Mouse (Mus musculus) MEL (cell line): ENCODE results near the gene Dnajb7. TPM values are rescaled to one million over a fixed set of nuclear protein-coding genes. Genes with fewer than 3 reads are reported as not detected.

Experiments
- DNase-seq: peaks from one replicate; pipeline ENCODE4 v3.0.0; 2011; ENCODE audit warnings: low read depth, low spot score
- H3K27ac ChIP-seq: 2 replicates; pipeline ENCODE4 v1.5.1; 2012; ENCODE audit warnings: low read depth, mild to moderate bottlenecking, control low read depth, low read length, moderate library complexity; ENCODE audit not compliant: control insufficient read depth
- H3K27me3 ChIP-seq, 2 experiments: fragments of 150-350 bp in 1 of 2; sonication (generic) in 1 of 2; 2 replicates each; pipeline ENCODE4 v1.6.1; 2012; ENCODE audit warnings: low read length in 2 of 2, mild to moderate bottlenecking in 2 of 2, improper control_type of control experiment in 1 of 2, moderate library complexity in 1 of 2; ENCODE audit not compliant: insufficient read depth in 2 of 2, control insufficient read depth in 1 of 2
- H3K36me3 ChIP-seq, 2 experiments: 2 replicates each; pipeline ENCODE4 v1.6.1; 2012 to 2014; ENCODE audit warnings: low read length in 2 of 2, improper control_type of control experiment in 1 of 2, inconsistent platforms in 1 of 2, mild to moderate bottlenecking in 1 of 2; ENCODE audit not compliant: insufficient read depth in 2 of 2, control insufficient read depth in 1 of 2
- H3K4me1 ChIP-seq, 2 experiments: fragments of 150-350 bp in 1 of 2; sonication (generic) in 1 of 2; 2 replicates each; pipeline ENCODE4 v1.6.1; 2012; ENCODE audit warnings: low read length in 2 of 2, improper control_type of control experiment in 1 of 2, mild to moderate bottlenecking in 1 of 2; ENCODE audit not compliant: insufficient read depth in 2 of 2, control insufficient read depth in 1 of 2
- H3K4me3 ChIP-seq, 2 experiments: fragments of 150-350 bp in 1 of 2; sonication (generic) in 1 of 2; 2 replicates each; pipeline ENCODE4 v1.5.1; 2012; ENCODE audit warnings: low read depth in 2 of 2, low read length in 2 of 2, mild to moderate bottlenecking in 2 of 2, moderate library complexity in 2 of 2, control low read depth in 1 of 2, improper control_type of control experiment in 1 of 2; ENCODE audit not compliant: control insufficient read depth in 1 of 2, insufficient read depth in 1 of 2
- H3K79me2 ChIP-seq: 2 replicates; pipeline ENCODE4 v1.6.1; 2012; ENCODE audit warnings: mild to moderate bottlenecking, low read length, moderate library complexity; ENCODE audit not compliant: control insufficient read depth, poor library complexity, insufficient read depth
- H3K9ac ChIP-seq: 2 replicates; pipeline ENCODE4 v1.6.1; 2012; ENCODE audit warnings: low read depth, mild to moderate bottlenecking, control low read depth, low read length, moderate library complexity; ENCODE audit not compliant: control insufficient read depth, poor library complexity, severe bottlenecking
- H3K9me3 ChIP-seq: fragments of 150-350 bp; sonication (generic); replicated peaks from 2 replicates; pipeline ENCODE4 v1.6.1; 2012; ENCODE audit warnings: mild to moderate bottlenecking, low read length, improper control_type of control experiment, moderate library complexity; ENCODE audit not compliant: insufficient read depth
- CHD1 ChIP-seq: IDR thresholded peaks from 2 replicates; pipeline ENCODE4 v1.6.1; 2012; ENCODE audit warnings: low read depth, mild to moderate bottlenecking, inconsistent platforms, low read length, improper control_type of control experiment
- CTCF ChIP-seq, 3 experiments: IDR thresholded peaks in 2 of 3; conservative IDR thresholded peaks in 1 of 3; 2 replicates each; pipeline ENCODE4 v1.5.1; 2011 to 2012; ENCODE audit warnings: low read length in 3 of 3, low read depth in 2 of 3, mild to moderate bottlenecking in 2 of 3, improper control_type of control experiment in 1 of 3, inconsistent platforms in 1 of 3, mixed read lengths in 1 of 3, moderate library complexity in 1 of 3; ENCODE audit not compliant: control insufficient read depth in 1 of 3, insufficient read depth in 1 of 3, poor library complexity in 1 of 3, severe bottlenecking in 1 of 3
- EP300 ChIP-seq, 2 experiments: IDR thresholded peaks; 2 replicates each; pipeline ENCODE4 v1.6.1; 2011; ENCODE audit warnings: improper control_type of control experiment in 2 of 2, low read length in 2 of 2, low read depth in 1 of 2, mild to moderate bottlenecking in 1 of 2
- GABPA ChIP-seq: IDR thresholded peaks from 2 replicates; pipeline ENCODE4 v1.6.1; 2012; ENCODE audit warnings: low read depth, mild to moderate bottlenecking, inconsistent platforms, low read length, improper control_type of control experiment, moderate library complexity
- GATA1 ChIP-seq: IDR thresholded peaks from 2 replicates; pipeline ENCODE4 v1.6.1; 2011; ENCODE audit warnings: low read depth, low read length, improper control_type of control experiment
- HCFC1 ChIP-seq: IDR thresholded peaks from 2 replicates; pipeline ENCODE4 v1.6.1; 2012; ENCODE audit warnings: low read depth, mild to moderate bottlenecking, inconsistent platforms, low read length, improper control_type of control experiment, moderate library complexity
- MAX ChIP-seq: IDR thresholded peaks from 2 replicates; pipeline ENCODE4 v1.6.1; 2011; ENCODE audit warnings: low read length, improper control_type of control experiment
- MEF2A ChIP-seq: IDR thresholded peaks from 2 replicates; pipeline ENCODE4 v1.6.1; 2014; ENCODE audit warnings: low read depth, mild to moderate bottlenecking, inconsistent platforms, low read length, improper control_type of control experiment; ENCODE audit not compliant: poor library complexity, insufficient replicate concordance, severe bottlenecking; ENCODE audit errors: extremely low read depth
- MXI1 ChIP-seq: IDR thresholded peaks from 2 replicates; pipeline ENCODE4 v1.6.1; 2011; ENCODE audit warnings: mild to moderate bottlenecking, low read depth, low read length, improper control_type of control experiment
- NRF1 ChIP-seq: IDR thresholded peaks from 2 replicates; pipeline ENCODE4 v1.6.1; 2014; ENCODE audit warnings: low read depth, mild to moderate bottlenecking, inconsistent platforms, low read length, improper control_type of control experiment, moderate library complexity; ENCODE audit not compliant: poor library complexity, insufficient read depth, severe bottlenecking
- POLR2AphosphoS5 ChIP-seq: IDR thresholded peaks from 2 replicates; pipeline ENCODE4 v1.6.1; 2012; ENCODE audit warnings: low read depth, borderline replicate concordance, mild to moderate bottlenecking, inconsistent platforms, low read length, moderate library complexity, mixed read lengths
- RCOR1 ChIP-seq: IDR thresholded peaks from 2 replicates; pipeline ENCODE4 v1.6.1; 2012; ENCODE audit warnings: low read depth, mild to moderate bottlenecking, inconsistent platforms, low read length, improper control_type of control experiment
- SIN3A ChIP-seq: IDR thresholded peaks from 2 replicates; pipeline ENCODE4 v1.6.1; 2012; ENCODE audit warnings: low read length, improper control_type of control experiment, inconsistent platforms
- TBP ChIP-seq: IDR thresholded peaks from 2 replicates; pipeline ENCODE4 v1.8.0; 2011; ENCODE audit warnings: low read depth, low read length, improper control_type of control experiment
- UBTF ChIP-seq: IDR thresholded peaks from 2 replicates; pipeline ENCODE4 v1.6.1; 2012; ENCODE audit warnings: low read depth, mild to moderate bottlenecking, inconsistent platforms, low read length, improper control_type of control experiment, moderate library complexity, borderline replicate concordance; ENCODE audit not compliant: insufficient read depth
- USF2 ChIP-seq, 2 experiments: IDR thresholded peaks; 2 replicates each; pipeline ENCODE4 v1.6.1; 2011 to 2012; ENCODE audit warnings: improper control_type of control experiment in 2 of 2, low read length in 2 of 2, borderline replicate concordance in 1 of 2, inconsistent platforms in 1 of 2, low read depth in 1 of 2, mild to moderate bottlenecking in 1 of 2; ENCODE audit not compliant: insufficient read depth in 1 of 2
- ZKSCAN1 ChIP-seq: IDR thresholded peaks from 2 replicates; pipeline ENCODE4 v1.6.1; 2012; ENCODE audit warnings: low read depth, mild to moderate bottlenecking, inconsistent platforms, low read length, improper control_type of control experiment, moderate library complexity
- polyA plus RNA-seq, 2 experiments: library from polyadenylated mRNA; stranded (reverse) in 1 of 2; unstranded in 1 of 2; fragments of >175 nt in 1 of 2; fragments of >200 nt in 1 of 2; gene quantifications; 2 replicates each; pipeline versions ENCODE4 v1.2.1 to v1.2.4; 2012; ENCODE audit warnings: low replicate concordance in 2 of 2, low read depth in 1 of 2; ENCODE audit not compliant: insufficient read length in 2 of 2, insufficient read depth in 1 of 2, missing spikeins in 1 of 2
- total RNA-seq: library from RNA; depleted of rRNA; stranded (reverse); fragments of 300-350 nt; gene quantifications from 2 replicates; pipeline ENCODE4 v1.2.3, GENCODE M21; 2012; rRNA removed

Gene Dnajb7
- total and polyA plus RNA-seq, 3 experiments = 0.17 TPM; not detected in 2

GRCm38 (mm10) chr15:81356946-81357345 lies 51.2 kb downstream of the Dnajb7 start:
- Histone ChIP-seq H3K9ac (no peak overlapping the region), H3K36me3 (peaks cover 0 to 9% of the 10 kb centered on the region in 2 experiments; a peak in 2 of 4 replicates), H3K27me3 (no peaks in the 10 kb centered on the region), H3K4me1 (peaks cover 5 to 8% of the 10 kb centered on the region in 2 experiments; a peak in 3 of 4 replicates), H3K9me3 (no peaks in the 10 kb centered on the region), H3K4me3 (no peak overlapping the region), H3K79me2 (peaks cover 8% of the 10 kb centered on the region), H3K27ac (no peak overlapping the region)
- DNase-seq = no peak
- TF ChIP-seq UBTF = no peak
- TF ChIP-seq MXI1 = no peak
- no peak for TF ChIP-seq NRF1
- no peak for TF ChIP-seq TBP
- no peak for TF ChIP-seq EP300 (IDR thresholded peaks at IDR 0.05; ENCODE audit: low read depth in 1 of 2, low read length in 2 of 2)
- TF ChIP-seq USF2 (IDR thresholded peaks at IDR 0.05; ENCODE audit: borderline replicate concordance in 1 of 2, insufficient read depth in 1 of 2, low read depth in 1 of 2, low read length in 2 of 2) = no peak
- TF ChIP-seq SIN3A = no peak
- TF ChIP-seq GATA1 = no peak
- TF ChIP-seq ZKSCAN1 = no peak
- no peak for TF ChIP-seq CHD1
- TF ChIP-seq POLR2AphosphoS5 = no peak
- TF ChIP-seq CTCF (IDR thresholded peaks at IDR 0.05 in 2 of 3, conservative IDR thresholded peaks at IDR 0.05 in 1 of 3; ENCODE audit: control insufficient read depth in 1 of 3, insufficient read depth in 1 of 3, low read depth in 2 of 3, low read length in 3 of 3, poor library complexity in 1 of 3, severe bottlenecking in 1 of 3) = no peak
- no peak for TF ChIP-seq GABPA
- TF ChIP-seq MAX = no peak
- no peak for TF ChIP-seq RCOR1
- no peak for TF ChIP-seq MEF2A
- TF ChIP-seq HCFC1 = no peak

Other genes with a start within 250 kb of the Dnajb7 start
- gene Mrtfa, start 217.5 kb downstream of the Dnajb7 start, total RNA-seq = 2.6 and 3.6 TPM in 2 replicates
- gene Mrtfa, start 217.5 kb downstream of the Dnajb7 start, polyA plus RNA-seq = 10 to 100 TPM in 1 of 2 experiments, not detected in 1; 11.9 TPM
- not detected in 2 replicates for gene Mchr1, start 172.8 kb downstream of the Dnajb7 start, total RNA-seq
- gene Mchr1, start 172.8 kb downstream of the Dnajb7 start, polyA plus RNA-seq = not detected
- 39.8 and 40.6 TPM in 2 replicates for gene Slc25a17, start 47.5 kb downstream of the Dnajb7 start, total RNA-seq
- gene Slc25a17, start 47.5 kb downstream of the Dnajb7 start, polyA plus RNA-seq = 10 to 100 TPM in 1 of 2 experiments, not detected in 1; 64.1 TPM
- gene St13, start 8.2 kb downstream of the Dnajb7 start, total RNA-seq = 187 and 191 TPM in 2 replicates
- 100 to 1,000 TPM in 1 of 2 experiments, not detected in 1; 423 TPM for gene St13, start 8.2 kb downstream of the Dnajb7 start, polyA plus RNA-seq
- 10.0 and 10.2 TPM in 2 replicates for gene Xpnpep3, start 8.2 kb downstream of the Dnajb7 start, total RNA-seq
- 10 to 100 TPM; 13.1 to 88.4 TPM for gene Xpnpep3, start 8.2 kb downstream of the Dnajb7 start, polyA plus RNA-seq
- 307 and 316 TPM in 2 replicates for gene Rbx1, start 58.0 kb upstream of the Dnajb7 start, total RNA-seq
- 100 to 1,000 TPM; 228 to 778 TPM for gene Rbx1, start 58.0 kb upstream of the Dnajb7 start, polyA plus RNA-seq
- 11.6 and 13.4 TPM in 2 replicates for gene Ep300, start 177.1 kb upstream of the Dnajb7 start, total RNA-seq
- 10 to 100 TPM; 32.3 to 45.2 TPM for gene Ep300, start 177.1 kb upstream of the Dnajb7 start, polyA plus RNA-seq